Mouse (Mus musculus) left cerebral cortex, postnatal 36 days (tissue): ENCODE results near the gene Gstp2. TPM values are rescaled to one million over a fixed set of nuclear protein-coding genes. Genes with fewer than 3 reads are reported as not detected.
"Not testable (repeated sequence)": the region's sequence is repeated elsewhere in the genome, so short reads cannot be mapped to it uniquely, and the experiment has no call there.

Experiments used
- DNase-seq, 2 experiments: peaks; one replicate each; pipeline ENCODE4 v3.0.0; 2021 to 2022; ENCODE audit warnings: low spot score in 2 of 2, mixed read lengths in 1 of 2
- intact Hi-C: fragments of 180-260 bp; cut with DNase I; formaldehyde crosslinking; loops from one replicate; pipeline ENCODE4 v1.15.1; 2025
- total RNA-seq, 2 experiments: library from RNA; stranded (reverse); gene quantifications; 2 replicates each; pipeline ENCODE4 v1.2.3; 2021

Gene Gstp2
- total RNA-seq, 2 experiments from 2014 or later = 33.9 to 45.2 TPM

- intact Hi-C loops = no loop called here
- DNase-seq = no peak
Measured at GRCm38 (mm10) chr19:4055216-4055946, 9.6 kb upstream of the Gstp2 start.

DNA sequence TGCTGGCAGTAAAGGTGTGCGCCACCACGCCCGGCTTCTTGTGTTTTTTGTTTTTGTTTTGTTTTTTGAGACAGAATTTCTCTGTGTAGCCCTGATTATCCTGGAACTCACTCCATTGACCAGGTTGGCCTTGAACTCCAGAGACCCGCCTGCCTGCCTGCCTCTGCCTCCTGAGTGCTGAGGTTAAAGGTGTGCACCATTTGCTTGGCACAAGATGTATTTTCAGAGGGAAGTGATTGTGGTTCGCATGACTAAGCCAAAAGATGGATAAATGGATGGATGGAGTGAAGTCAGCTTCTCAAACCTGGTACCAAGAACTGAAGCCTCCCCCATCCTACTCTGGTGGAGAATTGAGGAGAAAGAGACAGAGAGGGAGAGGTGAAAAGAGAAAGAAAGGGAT, 8.8 kb upstream of the Gstp2 start:
- DNase-seq = no peak
- intact Hi-C loops = no loop called here

- DNase-seq = no peak
- intact Hi-C loops = no loop called here
Measured at GRCm38 (mm10) chr19:4052516-4053030, 6.8 kb upstream of the Gstp2 start.

DNA sequence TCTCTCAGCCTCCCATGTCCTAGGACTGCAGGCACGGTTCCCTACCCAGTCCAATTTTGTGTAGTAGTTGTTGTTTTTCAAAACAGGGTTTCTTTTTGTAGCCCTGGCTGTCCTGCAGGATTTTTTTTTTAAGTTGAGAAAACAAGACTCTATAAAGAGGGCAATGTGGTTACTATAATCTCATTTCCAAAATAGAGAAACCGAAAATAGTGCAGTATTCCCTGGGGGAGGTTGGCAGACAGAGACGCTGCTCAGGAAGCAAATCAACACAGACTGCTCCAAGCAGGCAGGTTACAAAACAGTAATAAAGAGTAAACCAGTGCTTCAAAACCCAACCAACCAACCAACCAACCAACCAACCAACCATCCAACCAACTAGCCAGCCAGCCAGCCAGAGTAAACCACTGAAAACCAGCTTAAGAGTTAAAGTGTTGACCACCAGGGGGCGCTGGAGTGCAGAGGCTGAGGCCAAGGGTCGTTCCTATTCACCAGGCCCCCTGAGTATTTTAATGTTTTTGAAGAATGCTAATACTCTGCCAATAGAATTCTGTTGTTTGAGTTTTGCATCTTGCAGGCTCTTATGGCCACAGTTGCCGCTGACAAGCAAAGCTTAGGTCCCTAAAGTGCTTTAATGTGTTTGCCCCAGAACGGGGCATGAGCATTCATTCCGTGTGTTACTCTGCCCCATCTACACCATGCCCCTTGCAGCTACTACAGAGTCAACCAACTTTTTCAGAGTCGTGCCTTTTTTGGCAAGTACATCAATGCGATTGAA, 6.1 kb upstream of the Gstp2 start:
- intact Hi-C loops = no loop called here
- DNase-seq = peak in 1 of 2 experiments; percentile 25

- intact Hi-C loops = no loop called here
- DNase-seq = no peak
Measured at GRCm38 (mm10) chr19:4051016-4051415, 5.2 kb upstream of the Gstp2 start.

DNA sequence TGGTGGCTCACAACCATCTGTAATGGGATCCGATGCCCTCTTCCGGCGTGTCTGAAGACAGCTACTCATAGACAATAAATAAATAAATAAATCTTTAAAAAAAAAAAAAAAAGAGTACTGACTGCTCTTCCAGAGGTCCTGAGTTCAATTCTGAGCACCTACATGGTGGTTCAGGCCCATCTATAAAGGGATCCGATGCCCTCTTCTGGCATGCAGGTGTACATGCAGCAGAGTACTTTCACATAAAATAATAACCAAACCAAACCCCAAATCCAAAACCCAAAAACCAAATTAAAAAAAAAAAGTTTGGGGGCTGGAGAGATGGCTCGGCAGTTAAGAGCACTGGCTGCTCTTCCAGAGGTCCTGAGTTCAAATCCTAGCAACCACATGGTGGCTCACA, 3.2 kb upstream of the Gstp2 start:
- DNase-seq = not testable (repeated sequence)
- intact Hi-C loops = loop anchor here (5.0 kb wide), 1 partner anchor 48 kb away; the partner anchor contains the start of genes Cdk2ap2 and Pitpnm1

GRCm38 (mm10) chr19:4047859-4048258, 2.0 kb upstream of the Gstp2 start:
- peak; percentile 46 to 50 for DNase-seq
- intact Hi-C loops = loop anchor here (1.0 to 5.0 kb wide), 2 partner anchors 29 to 49 kb away; partner anchors contain the start of genes Cdk2ap2 and Pitpnm1

DNA sequence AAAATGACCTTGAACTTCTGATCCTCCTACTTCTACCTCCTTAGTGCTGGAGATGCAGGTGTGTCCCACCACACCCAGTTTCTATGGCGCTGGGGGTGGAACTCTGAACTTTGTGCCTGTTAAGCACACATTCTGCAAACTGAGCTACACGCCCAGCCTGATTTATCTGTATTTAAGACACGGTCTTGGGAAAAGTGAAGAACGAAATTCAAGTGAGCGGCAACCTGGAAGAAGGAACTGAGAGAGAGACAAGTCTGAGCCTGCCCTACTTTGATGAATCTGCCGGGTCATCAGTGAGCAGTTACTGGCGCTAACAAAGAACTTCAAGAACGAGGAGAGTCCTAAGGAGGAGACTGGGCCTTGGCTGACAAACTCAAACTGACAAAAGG, 1.0 kb upstream of the Gstp2 start:
- intact Hi-C loops = loop anchor here (5.0 kb wide), 1 partner anchor 50 kb away; the partner anchor contains the start of genes Cdk2ap2 and Pitpnm1
- no peak for DNase-seq

DNA sequence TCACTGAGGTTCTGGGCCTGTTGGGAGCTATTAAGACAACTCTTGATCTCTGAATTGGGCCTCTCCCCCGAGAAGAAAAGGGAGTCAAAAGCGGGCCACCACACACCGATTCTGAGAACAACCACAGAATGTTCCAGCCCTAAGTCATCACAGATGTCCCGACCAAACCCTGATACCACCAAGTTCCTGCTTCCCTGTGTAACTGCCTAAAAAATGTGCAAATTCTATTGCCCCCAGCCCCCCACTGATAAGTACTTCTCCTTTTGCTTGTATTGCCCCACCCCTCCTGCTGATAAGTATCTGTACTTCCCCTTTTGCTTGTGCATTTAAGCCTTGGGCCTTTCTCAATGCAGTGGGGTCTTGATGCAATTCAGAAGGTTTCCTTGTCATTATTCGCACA, 1.7 kb downstream of the Gstp2 start:
- intact Hi-C loops, DNase-seq: not testable (repeated sequence)

DNA sequence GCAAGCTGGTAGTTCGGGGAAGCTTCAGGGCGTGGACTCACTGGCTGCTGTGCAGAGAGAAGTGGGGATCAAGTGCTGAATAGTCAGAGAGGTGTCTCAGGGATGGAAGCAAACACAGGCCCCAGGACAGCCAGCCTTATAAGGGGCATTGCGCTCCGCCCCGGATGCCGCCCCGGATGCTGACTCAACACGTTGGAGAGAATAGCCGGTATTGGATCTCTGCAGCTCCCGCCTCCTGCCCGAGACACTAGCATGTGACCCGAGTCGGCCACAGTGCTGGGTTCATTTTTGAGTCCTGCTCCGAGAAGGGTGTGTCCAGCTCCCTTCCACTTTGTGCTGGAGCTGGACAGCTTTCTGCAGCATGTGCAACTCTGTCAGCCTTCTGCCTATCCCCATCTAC, 3.7 kb downstream of the Gstp2 start:
- no peak for DNase-seq
- intact Hi-C loops = no loop called here

DNA sequence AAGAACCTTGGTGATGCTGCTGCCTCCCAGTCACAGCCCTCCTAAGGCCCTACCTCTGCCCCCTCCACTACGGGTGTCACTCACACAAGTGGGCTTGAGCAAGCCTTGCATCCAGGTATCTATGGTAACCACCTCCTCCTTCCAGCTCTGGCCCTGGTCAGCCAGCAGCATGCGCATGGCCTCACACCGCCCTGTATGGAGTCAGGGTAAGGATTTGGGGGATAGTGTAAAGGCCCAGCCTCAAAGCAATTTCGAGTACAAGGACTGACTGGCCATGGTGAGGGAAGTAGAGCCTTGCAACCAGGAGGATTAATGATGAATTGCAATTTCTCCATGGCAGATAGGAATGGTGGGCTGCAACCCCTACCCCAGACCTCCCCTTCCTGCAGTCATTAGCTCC, 4.3 kb downstream of the Gstp2 start:
- DNase-seq, intact Hi-C loops: not testable (repeated sequence)

GRCm38 (mm10) chr19:4040941-4041340, 4.9 kb downstream of the Gstp2 start:
- intact Hi-C loops, DNase-seq: not testable (repeated sequence)

GRCm38 (mm10) chr19:4037788-4038232, 8.0 kb downstream of the Gstp2 start, which contains the start of gene Gstp1:
TSS of gene Gstp1 (minus strand) at chr19:4037985.
- peak; percentile 85 to 89 for DNase-seq
- intact Hi-C loops = no loop called here

- DNase-seq, intact Hi-C loops: not testable (repeated sequence)
Measured at GRCm38 (mm10) chr19:4037154-4037787, 8.6 kb downstream of the Gstp2 start.

GRCm38 (mm10) chr19:4036327-4037045, 9.3 kb downstream of the Gstp2 start:
- no peak for DNase-seq

GRCm38 (mm10) chr19:4033742-4034141, 12.1 kb downstream of the Gstp2 start:
- DNase-seq = no peak
- intact Hi-C loops = no loop called here

More at GRCm38 (mm10) chr19:4036327-4037045, 9.3 kb downstream of the Gstp2 start:
- intact Hi-C loops = no loop called here

DNA sequence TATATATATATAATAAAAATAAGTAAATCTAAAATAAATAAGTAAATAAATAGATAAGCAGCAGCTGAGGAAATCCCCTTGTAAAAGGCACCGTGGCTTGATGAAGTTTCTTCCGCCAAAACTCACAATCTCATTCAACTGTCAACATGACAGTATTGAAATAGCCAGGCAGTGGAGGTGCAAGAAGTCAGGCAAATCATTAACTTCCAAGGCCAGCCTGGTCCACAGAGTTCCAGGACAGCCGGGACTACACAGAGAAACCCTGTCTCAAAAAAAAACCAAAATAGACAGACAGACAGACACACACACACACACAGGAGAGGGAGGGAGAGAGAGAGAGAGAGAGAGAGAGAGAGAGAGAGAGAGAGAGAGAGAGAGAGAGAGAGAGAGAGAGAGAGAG, 12.5 kb downstream of the Gstp2 start:
- no peak for DNase-seq
- intact Hi-C loops = no loop called here

DNA sequence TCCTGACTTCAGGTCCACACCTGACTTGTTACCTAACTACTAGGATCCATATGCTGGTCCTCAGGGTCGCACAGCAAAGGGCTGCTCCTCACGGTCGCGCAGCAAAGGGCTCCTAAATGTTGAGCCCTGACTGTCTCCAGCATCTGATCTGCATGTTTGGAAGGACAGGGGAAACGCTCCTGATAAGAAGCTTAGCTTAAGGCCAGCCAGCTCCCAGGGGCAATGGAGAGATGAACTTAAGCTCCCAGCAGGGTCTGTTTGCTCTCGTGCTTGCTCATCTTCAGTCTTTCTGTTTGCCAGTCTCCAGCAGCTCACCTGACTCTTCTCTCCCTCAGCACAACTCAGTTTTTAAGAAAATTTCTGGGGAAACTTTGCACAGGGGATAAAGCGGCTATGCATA, 13.2 kb downstream of the Gstp2 start:
- no peak for DNase-seq
- intact Hi-C loops = no loop called here

GRCm38 (mm10) chr19:4027576-4027975, 18.2 kb downstream of the Gstp2 start:
- no peak for DNase-seq
- intact Hi-C loops = no loop called here
